Mouse (Mus musculus) kidney, postnatal 0 days (tissue): Measurements from ENCODE around the gene Gm17581. TPM values are rescaled to one million over a fixed set of nuclear protein-coding genes. Genes with fewer than 3 reads are reported as not detected.

Experiments used
- ATAC-seq: fragments of 200-750 bp; cut with Nextera tagmentation; replicated peaks from 2 replicates; pipeline ENCODE4 v1.8.0; 2017; ENCODE audit warnings: low read depth, moderate number of reproducible peaks, moderate TSS enrichment, moderate library complexity; ENCODE audit not compliant: low FRiP score
- DNase-seq: peaks from one replicate; pipeline ENCODE4 v3.0.0-alpha.2; 2016; ENCODE audit warnings: low spot score
- H3K27ac ChIP-seq: fragments of 300-500 bp; sonication (generic); 2 replicates; pipeline ENCODE4 v1.5.1; 2014; ENCODE audit warnings: mild to moderate bottlenecking
- H3K27me3 ChIP-seq: fragments of 300-500 bp; sonication (generic); 2 replicates; pipeline ENCODE4 v1.6.1; 2014; ENCODE audit warnings: low read length, mixed read lengths; ENCODE audit not compliant: insufficient read depth
- H3K36me3 ChIP-seq: fragments of 300-500 bp; sonication (generic); 2 replicates; pipeline ENCODE4 v1.6.1; 2014; ENCODE audit warnings: low read length, mixed read lengths; ENCODE audit not compliant: insufficient read depth
- H3K4me1 ChIP-seq: fragments of 300-500 bp; sonication (generic); replicated peaks from 2 replicates; pipeline ENCODE4 v1.6.1; 2014; ENCODE audit warnings: antibody characterized with exemption, low read length, mixed read lengths; ENCODE audit not compliant: insufficient read depth
- H3K4me2 ChIP-seq: fragments of 300-500 bp; sonication (generic); 2 replicates; pipeline ENCODE4 v1.6.1; 2014; ENCODE audit warnings: mild to moderate bottlenecking, low read length, moderate library complexity, mixed read lengths
- H3K4me3 ChIP-seq: fragments of 300-500 bp; sonication (generic); replicated peaks from 2 replicates; pipeline ENCODE4 v1.5.1; 2014; ENCODE audit warnings: low read depth, low read length
- H3K9ac ChIP-seq: fragments of 300-500 bp; sonication (generic); 2 replicates; pipeline ENCODE4 v1.6.1; 2014; ENCODE audit warnings: low read depth, low read length
- H3K9me3 ChIP-seq: fragments of 300-500 bp; sonication (generic); replicated peaks from 2 replicates; pipeline ENCODE4 v1.6.1; 2016; ENCODE audit warnings: low read length, inconsistent platforms, mixed read lengths
- CTCF ChIP-seq: IDR thresholded peaks from 2 replicates; pipeline ENCODE4 v1.5.1; 2016; ENCODE audit warnings: antibody characterized with exemption, low read depth, mild to moderate bottlenecking, moderate library complexity
- WGBS: fragments of 180-500 bp; shearing (Covaris S2); extraction: QIAGEN DNeasy Blood & Tissue Kit; methylation state at CpG from one replicate; pipeline ENCODE4 v1.1.7; 2014; 5-methylcytosine and 5-hydroxymethylcytosine counted together
- polyA plus RNA-seq: library from polyadenylated mRNA; unstranded; fragments of >200 nt; fragmentation: Nextera tagmentation; extraction: Ambion mirVana; gene quantifications from 2 replicates; pipeline ENCODE4 v1.2.1, GENCODE M21; 2015

Gm17581 gene
- polyA plus RNA-seq, 1 experiment from 2014 or later, result not detected

GRCm38 (mm10) chr2:155743351-155743750 is 7.7 kb upstream of the Gm17581 start:
- Histone ChIP-seq H3K4me3 (no peak overlapping the region), H3K27me3 (no peaks in the 10 kb centered on the region), H3K4me1 (no peaks in the 10 kb centered on the region), H3K4me2 (no peak overlapping the region), H3K9ac (no peak overlapping the region), H3K27ac (no peak overlapping the region), H3K36me3 (no peaks in the 10 kb centered on the region), H3K9me3 (no peaks in the 10 kb centered on the region)
- WGBS, result 78% methylated on average over 9 of the region's 9 CpGs
- DNase-seq (no peak), ATAC-seq (no peak)
- no peak for TF ChIP-seq CTCF

GRCm38 (mm10) chr2:155742931-155743337 is 7.3 kb upstream of the Gm17581 start:
- Histone ChIP-seq H3K4me2 (no peak overlapping the region), H3K9ac (no peak overlapping the region), H3K4me1 (no peaks in the 10 kb centered on the region), H3K27me3 (no peaks in the 10 kb centered on the region), H3K27ac (no peak overlapping the region), H3K36me3 (no peaks in the 10 kb centered on the region), H3K9me3 (no peaks in the 10 kb centered on the region), H3K4me3 (no peak overlapping the region)
- no peak; the same call in 1 of the 2 replicates for ATAC-seq
- peak; percentile 49 for DNase-seq
- 57% methylated on average over 12 of the region's 12 CpGs for WGBS
- no peak for TF ChIP-seq CTCF

GRCm38 (mm10) chr2:155742211-155742610 is 6.5 kb upstream of the Gm17581 start:
- H3K4me3 ChIP-seq, result no peak overlapping the region
- H3K27me3 ChIP-seq, result no peaks in the 10 kb centered on the region
- H3K9ac ChIP-seq, result no peak overlapping the region
- ATAC-seq (no peak), DNase-seq (no peak)
- H3K4me2 ChIP-seq, result no peak overlapping the region
- H3K9me3 ChIP-seq, result no peaks in the 10 kb centered on the region
- H3K36me3 ChIP-seq, result no peaks in the 10 kb centered on the region
- no peaks in the 10 kb centered on the region for H3K4me1 ChIP-seq
- 74% methylated on average over 11 of the region's 11 CpGs for WGBS
- TF ChIP-seq CTCF, result no peak
- no peak overlapping the region for H3K27ac ChIP-seq

GRCm38 (mm10) chr2:155737803-155738202 is 2.1 kb upstream of the Gm17581 start:
- H3K4me3 ChIP-seq, result no peak overlapping the region
- H3K27ac ChIP-seq, result no peak overlapping the region
- no peak overlapping the region for H3K9ac ChIP-seq
- ATAC-seq, result no peak
- H3K4me2 ChIP-seq, result no peak overlapping the region
- H3K4me1 ChIP-seq, result no peaks in the 10 kb centered on the region
- WGBS, result 41% methylated on average over 9 of the region's 9 CpGs
- no peaks in the 10 kb centered on the region for H3K36me3 ChIP-seq
- peak; percentile 25 for DNase-seq
- H3K27me3 ChIP-seq, result no peaks in the 10 kb centered on the region
- H3K9me3 ChIP-seq, result no peaks in the 10 kb centered on the region
- TF ChIP-seq CTCF, result no peak

GRCm38 (mm10) chr2:155736936-155737335 is 1.3 kb upstream of the Gm17581 start:
- no peak for TF ChIP-seq CTCF
- DNase-seq, result no peak
- H3K4me3 ChIP-seq, result no peak overlapping the region

GRCm38 (mm10) chr2:155735080-155735479 is 586 bp downstream of the Gm17581 start:
- H3K36me3 ChIP-seq, result no peaks in the 10 kb centered on the region
- no peak for ATAC-seq
- H3K4me1 ChIP-seq, result no peaks in the 10 kb centered on the region
- peak; percentile 77 for DNase-seq
- no peaks in the 10 kb centered on the region for H3K9me3 ChIP-seq
- H3K27ac ChIP-seq, result no peak overlapping the region
- H3K9ac ChIP-seq, result no peak overlapping the region
- WGBS, result 60% methylated on average over 5 of the region's 5 CpGs
- H3K27me3 ChIP-seq, result no peaks in the 10 kb centered on the region
- TF ChIP-seq CTCF, result no peak
- H3K4me3 ChIP-seq, result no peak overlapping the region
- no peak overlapping the region for H3K4me2 ChIP-seq

More at GRCm38 (mm10) chr2:155736936-155737335, 1.3 kb upstream of the Gm17581 start:
- no peak overlapping the region for H3K4me2 ChIP-seq
- no peak overlapping the region for H3K9ac ChIP-seq
- no peaks in the 10 kb centered on the region for H3K36me3 ChIP-seq
- no peaks in the 10 kb centered on the region for H3K4me1 ChIP-seq
- no peaks in the 10 kb centered on the region for H3K27me3 ChIP-seq
- ATAC-seq, result no peak
- H3K9me3 ChIP-seq, result no peaks in the 10 kb centered on the region
- H3K27ac ChIP-seq, result no peak overlapping the region; the same call in 1 of the 2 replicates
- WGBS, result 77% methylated on average over 6 of the region's 6 CpGs

- WGBS, result under 1% methylated on average over 33 of the region's 33 CpGs
- no peaks in the 10 kb centered on the region for H3K36me3 ChIP-seq
- no peak for TF ChIP-seq CTCF
- peaks cover 4% of the 10 kb centered on the region; the same call in 1 of the 2 replicates for H3K4me1 ChIP-seq
- H3K9me3 ChIP-seq, result no peaks in the 10 kb centered on the region
- peak; percentile 82 for ATAC-seq
- no peaks in the 10 kb centered on the region for H3K27me3 ChIP-seq
- peak; percentile 96 for DNase-seq
- no peak within 1 kb of the TSS for H3K27ac ChIP-seq
- H3K4me2 ChIP-seq, result peak within 1 kb of the TSS; percentile 87
- H3K9ac ChIP-seq, result peak within 1 kb of the TSS; percentile 64
- H3K4me3 ChIP-seq, result peak within 1 kb of the TSS; percentile 86
Observed at GRCm38 (mm10) chr2:155729158-155729645, 6.5 kb downstream of the Gm17581 start, which contains the start of gene Edem2. Gene Edem2 (minus strand): TSS chr2:155729475.
